Comparison of ENCODE assay signal across 19 mouse cellular contexts in the genomic region with DNA sequence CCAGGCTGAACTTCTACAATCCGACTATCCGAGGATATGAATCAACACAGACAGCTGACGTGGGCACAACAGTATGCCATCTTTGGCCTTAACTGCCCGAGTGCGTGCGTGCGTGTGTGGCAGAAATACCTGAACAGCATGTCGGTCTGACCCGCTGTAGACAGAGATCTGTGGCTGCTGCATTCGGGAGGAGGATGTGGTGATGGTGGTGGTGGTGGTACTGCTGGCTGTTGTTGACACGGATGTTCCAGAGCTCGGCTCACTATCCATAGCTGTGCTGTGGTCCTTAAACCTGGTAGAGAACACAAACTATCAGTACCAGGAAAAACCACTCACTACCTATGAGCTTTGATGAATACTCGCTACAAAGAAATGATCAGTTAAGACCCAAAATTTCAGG. TPM values are rescaled to one million over a fixed set of nuclear protein-coding genes. Genes with fewer than 3 reads are reported as not detected.
DNase-seq lines count a peak whose midpoint lies in the region; ATAC-seq and TF ChIP-seq lines count a peak whose summit lies in the region.
"Had no signal": no experiment of that assay in that cellular context is flagged by ENCODE, and none has a peak within 500 bp of the region (broad histone marks: within the 10 kb centered on the region; RNA-seq: fewer than 3 reads in every experiment).

No protein-coding gene starts in this region.

- ATAC-seq in CD4-positive, CD25-positive, alpha-beta regulatory T cell, adult 4 months: peak; percentile 61
- ATAC-seq: forebrain, embryonic 16.5 days; Patski had no signal

- intact Hi-C loops in left cerebral cortex, postnatal 4 days (cut with DNase I): no loop called here

- H3K27me3 ChIP-seq in thymus, adult 2 months (ENCODE audit: control insufficient read depth, insufficient read depth, low read length): no peaks in the 10 kb centered on the region
- H3K27me3 ChIP-seq: CH12.LX; embryonic facial prominence, embryonic 12.5 days; heart, embryonic 12.5 days; hindbrain, embryonic 15.5 days; Patski had no signal

- H3K4me1 ChIP-seq in thymus, adult 2 months (replicated peaks; ENCODE audit: control insufficient read depth, insufficient read depth, low read length): peaks cover 5% of the 10 kb centered on the region

- no peak overlapping the region for H3K4me3 ChIP-seq in thymus, adult 2 months (ENCODE audit: control insufficient read depth, insufficient read depth, low read length)
- H3K4me3 ChIP-seq: embryonic facial prominence, embryonic 12.5 days; heart, embryonic 12.5 days; hindbrain, embryonic 15.5 days had no signal

- no peak for TF ChIP-seq POLR2A in thymus, adult 2 months (IDR thresholded peaks at IDR 0.05; ENCODE audit: control insufficient read depth, extremely low read depth, insufficient read depth, low read length, poor library complexity)

- WGBS in thymus, adult 2 months: 33% methylated on average over 13 of the region's 13 CpGs

- TF ChIP-seq CTCF in thymus, adult 2 months (IDR thresholded peaks at IDR 0.05; ENCODE audit: borderline replicate concordance, control insufficient read depth, extremely low read depth, insufficient read depth, low read length, poor library complexity): no peak

- H3K36me3 ChIP-seq in thymus, adult 2 months (ENCODE audit: control insufficient read depth, insufficient read depth, low read length): peaks cover 33% of the 10 kb centered on the region

- DNase-seq in thymus, adult 2 months: peak; percentile 17
- DNase-seq in thymus, postnatal 10 days (ENCODE audit: low spot score in 2 of 2): no peak
- DNase-seq in induced T-regulatory cell, adult 2 months (ENCODE audit: low read depth): peak; percentile 79
- DNase-seq in thymus, postnatal 25 days: peak; percentile 7
- DNase-seq in retina, embryonic 14.5 days (ENCODE audit: low spot score): no peak
- DNase-seq in right cerebral cortex, adult 18-20 months: no peak
- no peak for DNase-seq in left cerebral cortex, postnatal 4 days
- DNase-seq: adrenal gland, postnatal 10 days; cerebellum, adult 11 months; cerebellum, adult 8-10 months; cerebellum, postnatal 14 days; gastrocnemius, postnatal 10 days had no signal

- no peak overlapping the region for H3K27ac ChIP-seq in thymus, adult 2 months (ENCODE audit: control insufficient read depth, insufficient read depth, low read length)
- H3K27ac ChIP-seq: embryonic facial prominence, embryonic 12.5 days; hindbrain, embryonic 15.5 days had no signal

RNA-seq across cellular contexts. Expression of gene Phc3, which starts 3.6 kb away (rescaled TPM):
- 62.1 and 75.8 TPM in 2 replicates for polyA plus RNA-seq in thymus, adult 2 months (2012; rRNA removed)
- polyA plus RNA-seq in CD4-positive, CD25-positive, alpha-beta regulatory T cell, adult 4 months (2017; shearing (Covaris generic)): 10 to 100 TPM; 50.6 to 58.6 TPM
- 10 to 100 TPM; 39.2 to 39.3 TPM for total RNA-seq in left cerebral cortex, postnatal 4 days (2021)

RNA-seq across cellular contexts. Expression of gene Prkci, which starts 29.9 kb away (rescaled TPM):
- 12.6 and 12.8 TPM in 2 replicates for polyA plus RNA-seq in thymus, adult 2 months (2012; rRNA removed)
- 1 to 10 TPM; 1.4 to 2.8 TPM for polyA plus RNA-seq in CD4-positive, CD25-positive, alpha-beta regulatory T cell, adult 4 months (2017; shearing (Covaris generic))
- total RNA-seq in left cerebral cortex, postnatal 4 days (2021): 10 to 100 TPM; 62.6 to 63.4 TPM

Comparison
In these comparisons a context has a peak if more than half of its experiments do, and no peak if none do; other contexts are left out.
1. DNase-seq: peak in thymus, adult 2 months (single experiment), induced T-regulatory cell, adult 2 months (single experiment) and thymus, postnatal 25 days (single experiment); none in thymus, postnatal 10 days (0 of 2), retina, embryonic 14.5 days (single experiment), right cerebral cortex, adult 18-20 months (single experiment) and left cerebral cortex, postnatal 4 days (single experiment).